Mouse (Mus musculus): Measurements from ENCODE around the gene H2afv. TPM values are rescaled to one million over a fixed set of nuclear protein-coding genes. Genes with fewer than 3 reads are reported as not detected.
A peak's percentile ranks its signal among the peaks of the same experiment; 100 is the strongest.

The H2afv gene
- total and polyA plus RNA-seq, 3 experiments, result 46.6 to 73.2 (median 63.7) TPM

- H3K4me3 ChIP-seq (replicated peaks in 1 of 3; ENCODE audit: low read depth in 2 of 3, low read length in 2 of 3, poor library complexity in 1 of 3), result peak overlapping the region; percentile 66 to 97 (median 76)
- H3K4me1 ChIP-seq (ENCODE audit: control insufficient read depth in 1 of 2, insufficient read depth in 2 of 2), result peaks cover 3 to 30% of the 10 kb centered on the region in 2 experiments; a peak in 3 of 4 replicates
- H3K79me2 ChIP-seq (replicated peaks; ENCODE audit: control insufficient read depth, extremely low read depth, insufficient read depth, poor library complexity, severe bottlenecking), result peaks cover 57% of the 10 kb centered on the region
- H3K9me3 ChIP-seq (replicated peaks; ENCODE audit: low read length), result no peaks in the 10 kb centered on the region
- peak overlapping the region; percentile 97 for H3K9ac ChIP-seq (ENCODE audit: insufficient read depth, low read depth)
- H3K4me2 ChIP-seq (ENCODE audit: insufficient read depth, low read depth, poor library complexity, severe bottlenecking), result peak overlapping the region; percentile 100
- dilution Hi-C loops (cut with MboI; ENCODE audit: extremely low pct_ligation_motif_present, extremely low pct_unique_long_range_greater_than_20kb, low sequenced_read_pairs), result no loop called here
- TF ChIP-seq CHD1 (IDR thresholded peaks at IDR 0.05; ENCODE audit: low read depth, low read length), result no peak
- no peak for TF ChIP-seq POLR2AphosphoS2 (IDR thresholded peaks at IDR 0.05; ENCODE audit: low read depth, low read length)
- no peak for TF ChIP-seq ZKSCAN1 (IDR thresholded peaks at IDR 0.05; ENCODE audit: borderline replicate concordance, low read depth, low read length)
- TF ChIP-seq TCF12 (IDR thresholded peaks at IDR 0.05; ENCODE audit: low read depth, low read length), result no peak
- TF ChIP-seq SIN3A (IDR thresholded peaks at IDR 0.05; ENCODE audit: low read length), result 0 out of 2 replicates have a peak, but pooled peaks have one; percentile 58
- TF ChIP-seq KAT2A (IDR thresholded peaks at IDR 0.05; ENCODE audit: insufficient replicate concordance, low read length), result no peak
- TF ChIP-seq JUND (conservative IDR thresholded peaks at IDR 0.05; ENCODE audit: low read depth, low read length), result no peak
- no peak for TF ChIP-seq HCFC1 (IDR thresholded peaks at IDR 0.05; ENCODE audit: low read depth, low read length)
- TF ChIP-seq MAZ (IDR thresholded peaks at IDR 0.05; ENCODE audit: low read depth, low read length), result no peak
- no peak for TF ChIP-seq PAX5 (IDR thresholded peaks at IDR 0.05; ENCODE audit: low read length)
- no peak for TF ChIP-seq USF2 (conservative IDR thresholded peaks at IDR 0.05; ENCODE audit: low read depth, low read length)
- 0 out of 2 replicates have a peak, but pooled peaks have one; percentile 8 for TF ChIP-seq MXI1 (IDR thresholded peaks at IDR 0.05; ENCODE audit: low read depth, low read length)
- no peak for DNase-seq (ENCODE audit: extremely low read depth)
- no peak overlapping the region for H3K27ac ChIP-seq (ENCODE audit: insufficient read depth, low read depth)
- in situ Hi-C loops (cut with MboI; ENCODE audit: low pct_ligation_motif_present, low pct_unique_long_range_greater_than_20kb, low sequenced_read_pairs), result loop anchor here (25.0 kb wide), 1 partner anchor 288 kb away; no protein-coding TSS in a partner anchor
- peaks cover 8 to 38% of the 10 kb centered on the region in 2 experiments for H3K36me3 ChIP-seq (replicated peaks in 1 of 2; ENCODE audit: control insufficient read depth in 1 of 2, insufficient read depth in 1 of 2, low read length in 1 of 2)
- H3K27me3 ChIP-seq (replicated peaks), result no peaks in the 10 kb centered on the region
Observed at GRCm38 (mm10) chr11:6474381-6474780, 30.1 kb upstream of the H2afv start.

GRCm38 (mm10) chr11:6472076-6472475 lies 27.8 kb upstream of the H2afv start:
- Histone ChIP-seq H3K9me3 (replicated peaks; ENCODE audit: low read length) (no peaks in the 10 kb centered on the region), H3K4me1 (ENCODE audit: control insufficient read depth in 1 of 2, insufficient read depth in 2 of 2) (peaks cover 3 to 45% of the 10 kb centered on the region in 2 experiments; a peak in 3 of 4 replicates), H3K4me2 (ENCODE audit: insufficient read depth, low read depth, poor library complexity, severe bottlenecking) (peak overlapping the region; percentile 100), H3K27me3 (replicated peaks) (no peaks in the 10 kb centered on the region), H3K36me3 (replicated peaks in 1 of 2; ENCODE audit: control insufficient read depth in 1 of 2, insufficient read depth in 1 of 2, low read length in 1 of 2) (peaks cover 10 to 57% of the 10 kb centered on the region in 2 experiments), H3K4me3 (replicated peaks in 1 of 3; ENCODE audit: low read depth in 2 of 3, low read length in 2 of 3, poor library complexity in 1 of 3) (peak overlapping the region; percentile 59 to 76 (median 66)), H3K27ac (ENCODE audit: insufficient read depth, low read depth) (no peak overlapping the region), H3K9ac (ENCODE audit: insufficient read depth, low read depth) (peak overlapping the region; percentile 97), H3K79me2 (replicated peaks; ENCODE audit: control insufficient read depth, extremely low read depth, insufficient read depth, poor library complexity, severe bottlenecking) (peaks cover 68% of the 10 kb centered on the region)
- no peak for DNase-seq (ENCODE audit: extremely low read depth)
- dilution Hi-C loops (cut with MboI; ENCODE audit: extremely low pct_ligation_motif_present, extremely low pct_unique_long_range_greater_than_20kb, low sequenced_read_pairs), result no loop called here
- in situ Hi-C loops (cut with MboI; ENCODE audit: low pct_ligation_motif_present, low pct_unique_long_range_greater_than_20kb, low sequenced_read_pairs), result loop anchor here (25.0 kb wide), 1 partner anchor 290 kb away; no protein-coding TSS in a partner anchor
- TF ChIP-seq TBP (conservative IDR thresholded peaks at IDR 0.05; ENCODE audit: low read depth, low read length) (no peak), PAX5 (IDR thresholded peaks at IDR 0.05; ENCODE audit: low read length) (no peak), CHD1 (IDR thresholded peaks at IDR 0.05; ENCODE audit: low read depth, low read length) (no peak), KAT2A (IDR thresholded peaks at IDR 0.05; ENCODE audit: insufficient replicate concordance, low read length) (no peak), ETS1 (conservative IDR thresholded peaks at IDR 0.05; ENCODE audit: low read depth, low read length) (no peak), SMC3 (IDR thresholded peaks at IDR 0.05; ENCODE audit: low read depth, low read length) (no peak), TCF12 (IDR thresholded peaks at IDR 0.05; ENCODE audit: low read depth, low read length) (no peak), GABPA (IDR thresholded peaks at IDR 0.05; ENCODE audit: insufficient replicate concordance, low read depth, low read length) (no peak), E2F4 (IDR thresholded peaks at IDR 0.05; ENCODE audit: insufficient replicate concordance, low read depth, low read length) (no peak), MAZ (IDR thresholded peaks at IDR 0.05; ENCODE audit: low read depth, low read length) (no peak), BHLHE40 (IDR thresholded peaks at IDR 0.05; ENCODE audit: low read depth, low read length) (no peak), MEF2A (IDR thresholded peaks at IDR 0.05; ENCODE audit: borderline replicate concordance, low read depth, low read length) (no peak), MXI1 (IDR thresholded peaks at IDR 0.05; ENCODE audit: low read depth, low read length) (no peak), POLR2AphosphoS2 (IDR thresholded peaks at IDR 0.05; ENCODE audit: low read depth, low read length) (no peak)

Data from CH12.LX (cell line).